Mouse (Mus musculus) midbrain, embryonic 12.5 days (tissue): ENCODE data around the gene 1190002N15Rik. TPM values are rescaled to one million over a fixed set of nuclear protein-coding genes. Genes with fewer than 3 reads are reported as not detected.

ENCODE experiments used
- ATAC-seq: fragments of 200-750 bp; cut with Nextera tagmentation; 2 replicates; pipeline ENCODE4 v1.8.0; 2017; ENCODE audit warnings: low read depth, moderate TSS enrichment, moderate library complexity; ENCODE audit not compliant: low FRiP score
- H3K27ac ChIP-seq: fragments of 300-500 bp; sonication (generic); replicated peaks from 2 replicates; pipeline ENCODE4 v1.5.1; 2016; ENCODE audit warnings: mild to moderate bottlenecking
- H3K27me3 ChIP-seq: fragments of 300-500 bp; sonication (generic); 2 replicates; pipeline ENCODE4 v1.6.1; 2016; ENCODE audit warnings: mild to moderate bottlenecking
- H3K36me3 ChIP-seq: fragments of 300-500 bp; sonication (generic); 2 replicates; pipeline ENCODE4 v1.6.1; 2016
- H3K4me1 ChIP-seq: fragments of 300-500 bp; sonication (generic); 2 replicates; pipeline ENCODE4 v1.6.1; 2016
- H3K4me2 ChIP-seq: fragments of 300-500 bp; sonication (generic); replicated peaks from 2 replicates; pipeline ENCODE4 v1.6.1; 2016; ENCODE audit warnings: mild to moderate bottlenecking, moderate library complexity
- H3K4me3 ChIP-seq: fragments of 300-500 bp; sonication (generic); 2 replicates; pipeline ENCODE4 v1.5.1; 2016; ENCODE audit warnings: mild to moderate bottlenecking
- H3K9ac ChIP-seq: fragments of 300-500 bp; sonication (generic); replicated peaks from 2 replicates; pipeline ENCODE4 v1.6.1; 2016; ENCODE audit warnings: mild to moderate bottlenecking, moderate library complexity
- H3K9me3 ChIP-seq: fragments of 300-500 bp; sonication (generic); 2 replicates; pipeline ENCODE4 v1.6.1; 2016; ENCODE audit warnings: mild to moderate bottlenecking
- WGBS: fragments of 180-500 bp; shearing (Covaris S2); methylation state at CpG from one replicate; pipeline ENCODE4 v1.1.7; 2016; 5-methylcytosine and 5-hydroxymethylcytosine counted together
- polyA plus RNA-seq: library from polyadenylated mRNA; unstranded; fragments of >200 nt; fragmentation: Nextera tagmentation; extraction: Ambion mirVana; gene quantifications from 2 replicates; pipeline ENCODE4 v1.2.1, GENCODE M21; 2016

1190002N15Rik gene
- polyA plus RNA-seq, 1 experiment from 2014 or later = 18.6 TPM

DNA sequence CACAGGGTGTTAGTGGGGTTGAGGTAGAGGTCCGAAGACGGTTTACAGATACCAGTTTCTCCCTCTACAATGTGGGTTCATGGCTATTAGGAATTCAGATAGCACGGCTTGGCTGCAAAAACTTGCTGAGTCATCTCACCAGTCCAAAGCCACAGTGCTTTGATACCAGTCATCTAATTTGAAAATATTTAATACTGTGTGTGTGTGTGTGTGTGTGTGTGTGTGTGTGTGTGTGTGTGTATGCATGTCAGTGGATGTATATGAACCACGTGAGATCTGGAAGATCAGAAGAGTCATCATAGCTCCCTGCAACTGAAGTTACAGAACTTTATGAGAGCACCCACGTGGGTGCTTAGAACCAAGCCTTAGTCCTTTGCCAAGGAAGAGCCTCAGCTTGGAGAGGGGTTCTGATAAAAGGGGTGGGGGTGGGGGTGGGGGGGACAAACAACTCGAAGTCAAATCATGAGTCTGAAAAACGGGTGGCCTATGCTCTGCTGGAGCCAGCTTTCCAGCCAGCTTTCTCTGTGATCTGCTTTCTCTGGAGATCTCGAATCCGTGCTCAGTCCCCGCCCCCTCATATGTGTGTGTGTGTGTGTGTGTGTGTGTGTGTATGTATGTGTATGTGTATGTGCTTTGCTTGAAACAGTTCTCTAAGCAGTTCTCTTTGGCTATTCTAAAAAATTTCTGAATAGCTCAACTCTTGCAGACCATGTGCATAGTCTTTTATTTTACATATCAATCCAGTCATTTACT lies 2.6 kb upstream of the 1190002N15Rik start:
- H3K36me3 ChIP-seq = no peaks in the 10 kb centered on the region
- no peak for ATAC-seq
- no peaks in the 10 kb centered on the region for H3K9me3 ChIP-seq
- peaks cover 8% of the 10 kb centered on the region; the same call in 1 of the 2 replicates for H3K4me1 ChIP-seq
- 67% methylated on average over 10 of the region's 10 CpGs for WGBS
- H3K27me3 ChIP-seq = no peaks in the 10 kb centered on the region
- no peak overlapping the region; the same call in 1 of the 2 replicates for H3K4me2 ChIP-seq
- H3K4me3 ChIP-seq = no peak overlapping the region
- no peak overlapping the region for H3K9ac ChIP-seq
- H3K27ac ChIP-seq = no peak overlapping the region

DNA sequence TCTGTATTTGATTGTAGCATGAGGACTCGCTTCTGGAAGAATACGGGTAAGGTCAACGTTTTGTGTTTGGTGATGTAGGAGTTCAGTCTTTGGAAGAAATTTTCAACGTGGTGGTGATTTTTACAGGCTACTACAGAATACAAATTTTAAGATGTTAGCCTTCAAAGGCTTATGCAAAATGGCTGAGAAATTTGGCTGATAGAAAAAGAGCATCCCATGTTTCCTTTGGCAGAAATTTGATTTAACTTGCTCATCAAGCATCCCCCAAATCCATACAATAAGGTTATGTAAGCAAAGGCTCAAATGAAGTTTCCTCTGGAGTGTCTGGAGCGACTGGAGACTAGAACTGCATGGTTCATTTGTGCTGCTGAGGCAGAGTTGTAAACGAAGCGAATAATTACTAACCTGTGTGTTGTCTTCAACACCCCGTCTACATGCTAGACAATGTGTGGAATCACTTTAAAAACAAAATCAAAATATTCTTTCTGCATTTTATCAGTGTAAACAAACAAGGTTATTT lies 1.5 kb upstream of the 1190002N15Rik start:
- no peak for ATAC-seq
- Histone ChIP-seq H3K36me3 (no peaks in the 10 kb centered on the region), H3K4me2 (peak overlapping the region; percentile 86), H3K27ac (0 out of 2 replicates have a peak overlapping the region, but pooled peaks have one; percentile 95), H3K27me3 (no peaks in the 10 kb centered on the region), H3K9ac (peak overlapping the region; percentile 70; the same call in 1 of the 2 replicates), H3K4me1 (peaks cover 13% of the 10 kb centered on the region), H3K4me3 (peak overlapping the region; percentile 76), H3K9me3 (no peaks in the 10 kb centered on the region)
- WGBS = 28% methylated on average over 8 of the region's 8 CpGs

DNA sequence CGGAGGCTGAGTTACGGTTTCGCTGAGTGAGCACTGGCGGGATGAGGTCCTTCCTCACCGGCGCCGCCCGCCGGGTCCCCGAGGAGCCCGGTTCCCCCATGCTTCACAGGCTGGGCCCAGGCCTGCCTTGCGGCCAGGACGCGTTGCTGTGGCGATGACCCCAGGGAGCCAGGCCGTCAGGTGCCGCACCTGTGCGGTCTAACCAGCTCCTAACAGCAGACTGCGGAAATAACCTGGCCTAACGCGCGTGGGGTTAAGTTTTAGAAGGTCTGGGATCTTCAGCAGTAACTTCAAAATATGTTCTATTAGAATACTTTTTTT lies 902 bp upstream of the 1190002N15Rik start:
- ATAC-seq = peak; percentile 59; the same call in 1 of the 2 replicates
- Histone ChIP-seq H3K36me3 (no peaks in the 10 kb centered on the region), H3K9ac (peak overlapping the region; percentile 70), H3K4me1 (peaks cover 18% of the 10 kb centered on the region), H3K4me2 (peak overlapping the region; percentile 86), H3K27ac (peak overlapping the region; percentile 95), H3K4me3 (peak overlapping the region; percentile 76), H3K9me3 (no peaks in the 10 kb centered on the region), H3K27me3 (no peaks in the 10 kb centered on the region)
- 0% methylated on average over 22 of the region's 22 CpGs for WGBS

DNA sequence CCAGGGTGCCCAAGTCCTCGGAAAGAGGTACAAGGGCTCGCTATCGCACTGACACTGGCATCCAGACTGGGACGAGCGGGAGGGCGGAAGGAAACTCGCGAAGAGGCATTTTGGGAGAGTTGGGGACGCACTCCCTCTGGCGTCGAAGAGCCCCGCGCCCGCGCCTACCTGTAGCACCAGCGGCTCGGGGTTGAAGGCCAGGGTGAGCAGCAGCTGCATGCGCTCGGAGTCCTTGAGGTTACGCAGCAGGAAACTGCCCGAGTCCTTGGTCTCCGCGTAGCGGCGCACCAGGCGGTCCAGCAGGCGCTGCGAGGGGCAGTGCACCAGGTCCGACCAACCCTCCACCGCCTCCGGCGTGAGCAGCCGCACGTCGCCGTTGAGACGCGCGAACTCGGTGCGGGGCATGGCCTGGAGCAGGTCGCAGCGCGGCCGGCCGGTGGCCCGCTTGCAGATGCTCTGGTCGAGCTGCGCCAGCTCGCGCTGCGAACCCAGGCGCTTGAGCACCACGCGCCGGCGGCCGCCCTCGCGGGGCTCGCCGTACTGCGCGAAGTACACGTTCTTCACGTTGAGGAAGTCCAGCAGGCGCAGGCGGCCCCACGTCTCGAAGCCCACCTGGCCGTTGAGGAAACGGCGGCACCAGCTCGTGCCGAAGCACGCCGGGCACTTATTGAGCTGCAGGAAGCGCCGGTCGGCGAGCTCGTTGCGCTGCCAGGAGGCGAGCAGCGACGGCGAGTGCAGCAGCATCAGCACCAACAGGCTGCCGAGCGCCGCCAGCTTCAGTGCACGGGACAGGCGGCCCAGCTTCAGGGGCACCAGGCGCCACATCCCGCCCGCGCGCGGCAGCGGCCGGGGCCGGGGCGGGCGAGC lies 597 bp downstream of the 1190002N15Rik start:
- Histone ChIP-seq H3K4me1 (peaks cover 21% of the 10 kb centered on the region), H3K27ac (peak overlapping the region; percentile 95), H3K4me2 (peak overlapping the region; percentile 86), H3K36me3 (no peaks in the 10 kb centered on the region), H3K27me3 (no peaks in the 10 kb centered on the region), H3K9ac (peak overlapping the region; percentile 70), H3K4me3 (peak overlapping the region; percentile 76), H3K9me3 (no peaks in the 10 kb centered on the region)
- WGBS = under 1% methylated on average over 103 of the region's 103 CpGs
- ATAC-seq = peak; percentile 58

DNA sequence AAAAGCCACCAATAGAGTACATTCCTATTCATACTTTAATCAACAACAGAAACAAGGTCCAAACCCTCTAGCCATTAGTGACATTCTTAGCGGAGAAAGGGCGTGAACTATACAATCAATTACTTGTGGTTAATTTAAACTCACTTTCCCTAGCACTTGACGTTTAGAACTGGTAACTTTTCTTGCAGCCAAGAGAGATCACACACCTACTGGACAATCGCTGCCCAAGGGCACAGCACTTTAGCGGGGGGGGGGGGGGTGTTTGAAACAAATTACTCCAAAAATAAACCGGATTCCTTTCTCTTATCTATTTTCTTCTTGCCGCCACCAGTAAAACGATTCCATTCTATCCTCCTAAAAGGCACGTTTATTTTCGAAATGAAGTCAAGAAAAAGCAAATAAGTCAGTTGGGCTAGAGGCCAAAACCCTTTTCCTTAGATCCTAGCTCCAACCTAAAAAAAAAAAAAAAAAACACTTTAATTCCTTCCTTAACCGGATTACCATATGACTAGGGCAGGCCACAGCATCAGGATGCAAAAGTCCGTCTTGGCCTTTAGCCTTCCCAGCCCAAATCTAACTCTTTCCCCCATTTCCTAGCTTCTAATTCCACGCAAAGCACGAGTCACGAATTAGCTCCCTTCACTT lies 1.5 kb downstream of the 1190002N15Rik start:
- Histone ChIP-seq H3K36me3 (no peaks in the 10 kb centered on the region), H3K4me3 (peak overlapping the region; percentile 76), H3K27me3 (no peaks in the 10 kb centered on the region), H3K4me2 (peak overlapping the region; percentile 86), H3K27ac (peak overlapping the region; percentile 95), H3K4me1 (peaks cover 24% of the 10 kb centered on the region), H3K9ac (peak overlapping the region; percentile 70), H3K9me3 (no peaks in the 10 kb centered on the region)
- no peak for ATAC-seq
- WGBS = under 1% methylated on average over 15 of the region's 15 CpGs

DNA sequence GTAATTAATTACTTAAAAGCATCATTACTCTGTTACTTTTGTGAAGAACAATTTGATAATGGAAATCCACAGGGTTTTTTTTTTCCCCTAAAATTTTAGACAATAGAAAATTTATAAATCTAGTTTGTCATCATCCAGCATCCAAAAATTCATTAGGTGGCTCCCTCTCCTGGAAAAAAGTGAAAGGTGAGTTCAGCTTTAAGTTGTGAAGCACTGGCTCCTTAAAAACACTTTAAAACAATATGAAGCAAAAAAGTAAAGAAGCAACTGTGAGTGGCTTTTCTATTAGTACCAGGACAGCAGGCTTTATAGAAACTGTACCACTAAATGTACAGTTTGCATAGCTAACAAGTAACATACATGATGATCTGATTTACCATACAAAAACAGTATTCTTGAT lies 3.1 kb downstream of the 1190002N15Rik start:
- no peak overlapping the region for H3K27ac ChIP-seq
- no peak overlapping the region for H3K9ac ChIP-seq
- H3K36me3 ChIP-seq = no peaks in the 10 kb centered on the region
- H3K4me2 ChIP-seq = peak overlapping the region; percentile 86; the same call in 1 of the 2 replicates
- no peak for ATAC-seq
- no peaks in the 10 kb centered on the region for H3K9me3 ChIP-seq
- peaks cover 24% of the 10 kb centered on the region for H3K4me1 ChIP-seq
- no peak overlapping the region for H3K4me3 ChIP-seq
- H3K27me3 ChIP-seq = no peaks in the 10 kb centered on the region

DNA sequence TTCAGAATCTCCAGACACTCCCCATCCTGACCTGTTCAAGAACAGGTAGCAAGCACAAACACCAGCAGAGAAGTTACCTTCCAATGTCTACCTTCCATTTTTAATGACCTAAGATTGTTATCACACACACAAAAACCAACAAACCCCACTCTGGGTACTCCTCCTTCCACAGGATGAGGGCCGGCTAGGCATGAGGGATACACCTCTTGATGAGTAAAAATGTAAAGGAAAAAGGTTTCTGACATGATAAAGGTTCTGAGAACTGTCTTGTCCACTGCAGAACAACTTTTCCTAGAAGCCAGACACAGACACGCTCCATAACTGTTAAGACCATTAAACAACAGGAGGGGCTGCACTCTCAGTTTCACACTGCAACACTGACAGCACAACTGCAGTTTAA lies 3.7 kb downstream of the 1190002N15Rik start:
- Histone ChIP-seq H3K27ac (no peak overlapping the region), H3K9ac (0 out of 2 replicates have a peak overlapping the region, but pooled peaks have one; percentile 37), H3K4me1 (peaks cover 20% of the 10 kb centered on the region)

DNA sequence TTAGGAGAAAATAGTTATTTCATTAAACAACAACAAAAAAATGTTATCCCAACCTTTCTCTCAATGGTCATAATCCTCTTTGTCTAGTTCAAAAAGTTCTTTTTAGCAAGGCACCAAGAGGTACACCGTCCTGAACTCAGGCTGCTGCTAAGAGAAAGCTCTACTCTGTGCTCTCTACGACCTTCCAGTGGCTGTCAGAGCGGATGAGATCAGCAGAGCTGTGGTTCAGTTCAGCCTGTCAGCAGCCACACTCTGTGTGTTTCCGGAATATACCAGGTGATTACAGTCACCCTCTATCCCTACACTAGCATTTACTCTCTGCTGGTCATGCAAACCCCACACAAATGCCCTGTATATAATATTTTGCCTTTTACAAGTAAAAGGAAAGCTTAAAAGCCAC lies 4.2 kb downstream of the 1190002N15Rik start:
- H3K9ac ChIP-seq = no peak overlapping the region

More for the DNA sequence above, 3.7 kb downstream of the 1190002N15Rik start:
- Histone ChIP-seq H3K9me3 (no peaks in the 10 kb centered on the region), H3K4me2 (peak overlapping the region; percentile 40), H3K27me3 (no peaks in the 10 kb centered on the region), H3K4me3 (peak overlapping the region; percentile 18; the same call in 1 of the 2 replicates), H3K36me3 (no peaks in the 10 kb centered on the region)
- ATAC-seq = no peak
- WGBS = 60% methylated on average over 2 of the region's 2 CpGs

DNA sequence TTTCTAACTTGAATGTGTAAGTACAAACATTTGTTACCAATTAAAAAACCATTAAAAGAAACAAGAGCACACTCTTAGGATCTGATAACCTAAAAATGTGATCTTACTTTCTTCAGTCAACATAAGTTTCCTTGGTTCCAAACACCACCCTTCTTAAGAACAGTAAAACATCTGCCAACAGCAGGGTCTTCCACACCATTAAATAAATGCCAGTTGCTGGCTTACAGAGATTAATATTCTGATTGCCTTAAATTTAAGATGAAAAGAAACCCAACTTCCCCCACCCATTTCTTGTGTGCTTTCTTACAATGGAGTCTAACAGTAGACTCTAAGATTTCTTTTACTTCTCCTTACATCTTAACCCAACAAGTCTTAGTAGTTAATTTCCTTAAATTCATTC lies 7.9 kb downstream of the 1190002N15Rik start:
- Histone ChIP-seq H3K9ac (no peak overlapping the region), H3K4me3 (no peak overlapping the region), H3K27me3 (no peaks in the 10 kb centered on the region), H3K4me2 (no peak overlapping the region), H3K4me1 (peaks cover 12% of the 10 kb centered on the region), H3K27ac (no peak overlapping the region), H3K9me3 (no peaks in the 10 kb centered on the region), H3K36me3 (no peaks in the 10 kb centered on the region)
- ATAC-seq = no peak

More for the DNA sequence above, 4.2 kb downstream of the 1190002N15Rik start:
- Histone ChIP-seq H3K36me3 (no peaks in the 10 kb centered on the region), H3K4me3 (peak overlapping the region; percentile 19), H3K27me3 (no peaks in the 10 kb centered on the region), H3K4me1 (peaks cover 20% of the 10 kb centered on the region), H3K27ac (no peak overlapping the region), H3K4me2 (peak overlapping the region; percentile 40; the same call in 1 of the 2 replicates), H3K9me3 (no peaks in the 10 kb centered on the region)
- no peak for ATAC-seq
- 15% methylated on average over 4 of the region's 4 CpGs for WGBS

DNA sequence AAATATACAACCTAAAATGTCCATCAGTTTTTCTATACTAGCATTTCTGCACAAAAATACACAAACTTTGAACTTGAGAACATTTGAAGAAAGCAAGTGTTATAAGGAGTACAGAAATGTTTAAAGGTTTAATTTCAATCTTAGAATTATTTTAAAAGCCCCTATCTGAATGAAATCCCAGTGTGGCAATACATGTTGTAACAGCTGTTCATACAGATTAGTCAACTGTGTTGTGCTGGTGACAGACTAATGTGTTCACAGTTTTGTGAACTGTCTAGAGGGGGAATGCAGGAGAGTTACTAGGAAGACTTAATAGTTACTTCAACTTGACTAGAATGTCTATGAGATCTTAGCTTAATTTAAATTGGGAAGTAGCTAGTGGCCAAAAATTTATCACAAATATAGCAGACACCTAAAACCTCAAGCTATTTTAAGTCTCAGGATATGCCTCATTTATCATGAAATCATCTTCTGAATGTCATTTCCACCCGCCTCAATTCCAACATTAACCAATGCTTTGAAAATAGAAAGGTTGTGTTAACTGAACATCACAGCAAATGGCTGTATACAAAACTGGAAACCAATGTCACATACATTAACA lies 8.6 kb downstream of the 1190002N15Rik start:
- Histone ChIP-seq H3K27ac (no peak overlapping the region), H3K4me3 (no peak overlapping the region), H3K4me1 (peaks cover 10% of the 10 kb centered on the region), H3K9ac (no peak overlapping the region), H3K27me3 (no peaks in the 10 kb centered on the region), H3K9me3 (no peaks in the 10 kb centered on the region), H3K36me3 (no peaks in the 10 kb centered on the region), H3K4me2 (no peak overlapping the region)
- WGBS = 77% methylated on average over 1 of the region's 1 CpGs
- ATAC-seq = no peak

DNA sequence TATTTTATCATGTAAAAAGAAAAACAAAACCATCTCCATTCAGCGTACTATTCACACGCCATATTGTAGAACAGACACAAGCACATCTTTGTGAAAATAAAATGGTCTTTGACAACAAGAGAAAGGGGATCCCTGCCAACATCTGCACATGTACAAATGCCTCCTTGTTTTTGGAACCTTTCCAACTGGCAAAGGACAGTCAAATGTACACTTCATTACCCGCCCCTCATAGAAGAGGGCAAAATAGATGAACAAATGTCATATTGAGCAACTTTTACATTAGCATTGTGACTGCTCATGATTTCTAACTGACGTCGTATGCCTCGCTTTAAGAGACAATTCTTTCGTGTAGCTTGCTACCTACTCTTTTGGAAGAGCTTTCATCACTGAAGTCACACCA lies 11.4 kb downstream of the 1190002N15Rik start:
- Histone ChIP-seq H3K4me2 (no peak overlapping the region), H3K4me3 (no peak overlapping the region), H3K36me3 (no peaks in the 10 kb centered on the region), H3K9me3 (no peaks in the 10 kb centered on the region), H3K4me1 (no peaks in the 10 kb centered on the region), H3K9ac (no peak overlapping the region), H3K27ac (no peak overlapping the region), H3K27me3 (no peaks in the 10 kb centered on the region)
- no peak; the same call in 1 of the 2 replicates for ATAC-seq
- 83% methylated on average over 7 of the region's 7 CpGs for WGBS
